Mouse (Mus musculus): Measurements from ENCODE around the gene G430095P16Rik. TPM values are rescaled to one million over a fixed set of nuclear protein-coding genes. Genes with fewer than 3 reads are reported as not detected.

G430095P16Rik gene
- polyA plus RNA-seq, 1 experiment from 2014 or later, result 2.6 TPM

DNA sequence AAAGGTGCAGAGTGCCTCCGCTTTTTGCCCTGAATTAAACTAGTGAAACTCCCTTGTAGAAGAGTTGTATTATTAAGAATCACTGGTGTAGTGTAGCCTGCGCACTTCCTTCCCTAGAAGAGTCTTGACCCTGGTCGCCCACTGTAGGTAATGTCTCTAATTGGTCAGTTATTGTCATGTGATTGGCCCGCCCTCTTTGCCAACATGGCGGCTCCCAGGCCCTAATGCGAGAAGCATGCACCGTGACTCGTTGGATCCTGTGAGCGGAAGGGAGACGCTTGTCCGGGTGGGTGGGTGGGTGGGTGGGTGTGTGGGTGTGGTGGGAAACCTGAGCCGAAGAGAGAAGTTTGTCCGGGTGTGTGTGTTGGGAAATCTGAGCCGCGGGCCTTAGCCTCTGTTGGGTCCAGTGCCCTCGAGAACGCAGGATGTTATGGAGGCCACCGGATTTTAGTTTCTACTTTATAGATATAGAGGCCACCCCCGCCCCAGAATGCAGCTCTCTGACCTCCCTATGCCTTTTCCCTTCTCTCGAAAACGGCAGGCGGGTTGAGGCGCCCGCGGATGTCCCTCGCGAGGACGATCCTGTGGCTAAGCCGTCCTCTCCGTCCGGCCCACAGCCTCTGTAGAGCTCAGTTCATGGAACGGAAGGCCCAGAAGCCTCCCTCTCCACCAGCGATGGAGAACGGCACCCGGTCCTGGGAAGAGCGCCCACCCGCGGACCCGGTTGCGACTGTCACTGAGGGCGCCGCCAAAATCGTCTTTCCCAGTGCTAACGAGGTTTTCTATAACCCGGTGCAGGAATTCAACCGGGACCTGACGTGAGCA lies 33.5 kb upstream of the G430095P16Rik start:
- Histone ChIP-seq H3K9me3 (ENCODE audit: control insufficient read depth, low read length) (no peaks in the 10 kb centered on the region), H3K4me3 (ENCODE audit: low read length) (peak overlapping the region; percentile 91), H3K4me2 (ENCODE audit: low read depth, low read length) (peak overlapping the region; percentile 90), H3K9ac (ENCODE audit: low read depth, low read length) (peak overlapping the region; percentile 82), H3K27ac (ENCODE audit: low read length) (peak overlapping the region; percentile 58), H3K27me3 (replicated peaks; ENCODE audit: control insufficient read depth, insufficient read depth, low read length) (no peaks in the 10 kb centered on the region), H3K4me1 (ENCODE audit: control insufficient read depth, insufficient read depth, low read length) (peaks cover 33% of the 10 kb centered on the region), H3K36me3 (ENCODE audit: control insufficient read depth, insufficient read depth, low read length) (no peaks in the 10 kb centered on the region; the same call in 1 of the 2 replicates)
- peak; percentile 82 for ATAC-seq
- under 1% methylated on average over 47 of the region's 47 CpGs for WGBS

DNA sequence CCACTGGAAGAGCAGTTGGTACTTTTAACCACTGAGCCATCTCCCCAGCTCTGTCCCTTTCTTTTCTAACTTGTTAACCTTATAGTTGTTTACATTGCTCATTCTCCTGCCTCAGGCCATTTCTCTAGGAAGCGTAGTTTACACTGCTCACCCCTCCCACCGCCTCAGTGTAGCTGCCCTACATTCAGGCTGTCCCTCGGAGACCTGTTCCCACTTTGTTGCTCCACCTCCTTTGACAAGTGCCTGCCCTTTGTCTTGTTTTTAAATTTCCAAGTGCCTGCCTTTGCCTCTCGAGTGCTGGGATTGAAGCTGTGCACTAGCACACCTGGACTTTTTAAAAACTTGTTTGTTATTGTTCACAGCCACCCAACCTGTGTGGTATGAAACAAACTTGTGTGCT lies 29.5 kb upstream of the G430095P16Rik start:
- 42% methylated on average over 4 of the region's 4 CpGs for WGBS
- H3K4me1 ChIP-seq (ENCODE audit: control insufficient read depth, insufficient read depth, low read length), result peaks cover 14% of the 10 kb centered on the region
- H3K27me3 ChIP-seq (replicated peaks; ENCODE audit: control insufficient read depth, insufficient read depth, low read length), result no peaks in the 10 kb centered on the region
- peaks cover 14% of the 10 kb centered on the region for H3K36me3 ChIP-seq (ENCODE audit: control insufficient read depth, insufficient read depth, low read length)
- H3K9ac ChIP-seq (ENCODE audit: low read depth, low read length), result no peak overlapping the region
- ATAC-seq, result no peak
- H3K4me3 ChIP-seq (ENCODE audit: low read length), result no peak overlapping the region
- no peaks in the 10 kb centered on the region for H3K9me3 ChIP-seq (ENCODE audit: control insufficient read depth, low read length)
- H3K4me2 ChIP-seq (ENCODE audit: low read depth, low read length), result no peak overlapping the region
- H3K27ac ChIP-seq (ENCODE audit: low read length), result no peak overlapping the region

DNA sequence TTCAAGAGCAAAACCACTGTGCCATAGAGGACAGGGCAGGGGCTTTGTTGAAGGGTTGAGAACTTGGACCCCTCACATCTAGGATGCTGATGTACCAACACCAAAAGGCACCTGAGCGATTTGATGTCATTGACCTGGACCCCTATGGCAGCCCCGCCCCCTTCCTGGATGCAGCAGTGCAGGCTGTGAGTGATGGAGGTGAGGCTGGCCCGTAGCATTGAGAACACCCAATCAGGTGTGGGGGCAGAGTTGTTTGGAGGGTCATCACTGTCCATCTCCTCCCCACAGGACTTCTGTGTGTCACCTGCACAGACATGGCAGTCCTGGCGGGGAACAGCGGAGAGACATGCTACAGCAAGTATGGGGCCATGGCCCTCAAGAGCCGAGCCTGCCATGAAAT lies 27.7 kb upstream of the G430095P16Rik start:
- Histone ChIP-seq H3K9me3 (ENCODE audit: control insufficient read depth, low read length) (no peaks in the 10 kb centered on the region), H3K9ac (ENCODE audit: low read depth, low read length) (no peak overlapping the region), H3K4me1 (ENCODE audit: control insufficient read depth, insufficient read depth, low read length) (peaks cover 4% of the 10 kb centered on the region; the same call in 1 of the 2 replicates), H3K4me2 (ENCODE audit: low read depth, low read length) (no peak overlapping the region), H3K4me3 (ENCODE audit: low read length) (no peak overlapping the region), H3K27me3 (replicated peaks; ENCODE audit: control insufficient read depth, insufficient read depth, low read length) (no peaks in the 10 kb centered on the region), H3K36me3 (ENCODE audit: control insufficient read depth, insufficient read depth, low read length) (peaks cover 15% of the 10 kb centered on the region), H3K27ac (ENCODE audit: low read length) (no peak overlapping the region)
- no peak for ATAC-seq
- WGBS, result 86% methylated on average over 6 of the region's 6 CpGs

GRCm38 (mm10) chr8:84697166-84698130 lies 25.4 kb upstream of the G430095P16Rik start:
- H3K9ac ChIP-seq (ENCODE audit: low read depth, low read length), result no peak overlapping the region
- H3K4me3 ChIP-seq (ENCODE audit: low read length), result no peak overlapping the region
- H3K36me3 ChIP-seq (ENCODE audit: control insufficient read depth, insufficient read depth, low read length), result peaks cover 15% of the 10 kb centered on the region
- H3K9me3 ChIP-seq (ENCODE audit: control insufficient read depth, low read length), result no peaks in the 10 kb centered on the region
- no peak overlapping the region for H3K4me2 ChIP-seq (ENCODE audit: low read depth, low read length)
- no peak for ATAC-seq
- WGBS, result 90% methylated on average over 14 of the region's 14 CpGs
- peaks cover 7% of the 10 kb centered on the region for H3K4me1 ChIP-seq (ENCODE audit: control insufficient read depth, insufficient read depth, low read length)
- peaks cover 5% of the 10 kb centered on the region for H3K27me3 ChIP-seq (replicated peaks; ENCODE audit: control insufficient read depth, insufficient read depth, low read length)
- H3K27ac ChIP-seq (ENCODE audit: low read length), result no peak overlapping the region

DNA sequence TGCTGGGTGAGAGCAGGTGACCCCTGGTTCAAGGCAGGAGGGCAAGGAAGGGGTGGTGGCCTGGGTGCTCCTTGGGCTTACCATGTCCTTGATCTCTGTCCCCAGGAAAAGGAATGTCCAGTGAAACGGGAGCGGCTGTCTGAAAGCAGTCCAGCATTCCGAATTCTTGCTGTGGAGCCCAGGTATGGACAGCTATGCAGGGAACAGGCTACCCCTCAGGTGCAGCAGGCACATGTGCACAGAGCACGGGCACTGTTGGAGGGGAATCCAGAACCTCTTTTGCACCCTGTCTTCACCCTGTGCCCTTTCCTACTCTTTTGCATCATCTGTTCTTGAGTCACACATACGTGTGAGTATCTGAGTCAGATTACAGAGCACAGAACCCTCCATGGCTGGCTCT lies 24.5 kb upstream of the G430095P16Rik start:
- Histone ChIP-seq H3K36me3 (ENCODE audit: control insufficient read depth, insufficient read depth, low read length) (peaks cover 15% of the 10 kb centered on the region), H3K9me3 (ENCODE audit: control insufficient read depth, low read length) (no peaks in the 10 kb centered on the region), H3K4me2 (ENCODE audit: low read depth, low read length) (no peak overlapping the region), H3K27me3 (replicated peaks; ENCODE audit: control insufficient read depth, insufficient read depth, low read length) (peaks cover 14% of the 10 kb centered on the region), H3K4me3 (ENCODE audit: low read length) (no peak overlapping the region), H3K9ac (ENCODE audit: low read depth, low read length) (no peak overlapping the region), H3K4me1 (ENCODE audit: control insufficient read depth, insufficient read depth, low read length) (peaks cover 7% of the 10 kb centered on the region), H3K27ac (ENCODE audit: low read length) (no peak overlapping the region)
- ATAC-seq, result no peak
- WGBS, result 93% methylated on average over 5 of the region's 5 CpGs

DNA sequence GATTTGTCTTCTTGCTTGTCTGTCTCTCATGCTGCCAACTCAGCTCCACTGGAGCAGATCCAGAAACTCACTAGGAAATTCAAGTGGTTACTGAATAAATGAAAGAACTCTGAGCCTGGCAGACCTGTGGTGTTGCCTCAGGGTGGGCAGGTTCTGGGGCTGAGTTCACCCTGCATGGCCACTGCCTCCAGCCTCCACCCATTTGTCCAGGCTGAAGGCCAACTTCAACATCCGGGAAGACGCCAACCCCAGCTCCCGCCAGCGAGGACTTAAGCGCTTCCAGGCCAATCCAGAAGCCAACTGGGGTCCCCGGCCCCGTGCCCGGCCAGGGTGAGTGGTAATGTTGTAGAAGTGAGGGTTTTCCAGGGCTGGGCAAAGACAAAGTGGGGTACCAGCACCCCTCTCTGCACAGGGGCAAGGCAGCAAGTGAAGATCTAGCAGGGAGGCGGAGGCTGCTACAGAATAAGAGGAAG lies 23.8 kb upstream of the G430095P16Rik start:
- H3K36me3 ChIP-seq (ENCODE audit: control insufficient read depth, insufficient read depth, low read length), result peaks cover 15% of the 10 kb centered on the region
- no peak overlapping the region; the same call in 1 of the 2 replicates for H3K27ac ChIP-seq (ENCODE audit: low read length)

DNA sequence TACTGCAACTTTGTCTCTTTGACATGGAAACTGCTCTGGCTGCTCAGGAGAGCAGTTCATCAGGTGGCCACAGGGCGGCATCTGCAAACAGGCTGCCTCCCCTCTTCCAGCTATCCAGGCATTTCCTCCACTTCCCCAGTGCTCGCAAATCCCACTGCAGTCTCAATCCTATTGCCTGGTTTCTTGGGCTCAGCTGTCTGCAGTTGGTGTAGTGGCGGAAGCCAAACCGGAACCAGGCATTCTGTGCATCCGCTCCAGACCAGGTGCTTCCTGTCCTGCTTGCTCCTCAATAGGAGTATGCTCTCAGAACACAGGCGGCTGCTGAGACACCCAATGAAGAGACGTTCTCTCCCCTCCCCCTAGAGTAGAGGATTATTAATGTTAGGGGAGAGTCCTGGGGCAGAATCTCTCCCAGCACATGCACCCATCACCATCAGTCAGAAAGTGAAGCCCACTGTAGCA lies 22.9 kb upstream of the G430095P16Rik start:
- Histone ChIP-seq H3K36me3 (ENCODE audit: control insufficient read depth, insufficient read depth, low read length) (peaks cover 15% of the 10 kb centered on the region), H3K4me1 (ENCODE audit: control insufficient read depth, insufficient read depth, low read length) (peaks cover 13% of the 10 kb centered on the region), H3K9ac (ENCODE audit: low read depth, low read length) (no peak overlapping the region), H3K4me3 (ENCODE audit: low read length) (no peak overlapping the region), H3K9me3 (ENCODE audit: control insufficient read depth, low read length) (no peaks in the 10 kb centered on the region), H3K27me3 (replicated peaks; ENCODE audit: control insufficient read depth, insufficient read depth, low read length) (peaks cover 28% of the 10 kb centered on the region), H3K27ac (ENCODE audit: low read length) (no peak overlapping the region), H3K4me2 (ENCODE audit: low read depth, low read length) (no peak overlapping the region)
- ATAC-seq, result peak; percentile 20; the same call in 1 of the 2 replicates
- 60% methylated on average over 7 of the region's 7 CpGs for WGBS

More for the DNA sequence above, 23.8 kb upstream of the G430095P16Rik start:
- Histone ChIP-seq H3K4me3 (ENCODE audit: low read length) (no peak overlapping the region), H3K9ac (ENCODE audit: low read depth, low read length) (no peak overlapping the region), H3K4me2 (ENCODE audit: low read depth, low read length) (no peak overlapping the region), H3K27me3 (replicated peaks; ENCODE audit: control insufficient read depth, insufficient read depth, low read length) (peaks cover 20% of the 10 kb centered on the region), H3K9me3 (ENCODE audit: control insufficient read depth, low read length) (no peaks in the 10 kb centered on the region), H3K4me1 (ENCODE audit: control insufficient read depth, insufficient read depth, low read length) (peaks cover 8% of the 10 kb centered on the region)
- WGBS, result 82% methylated on average over 9 of the region's 9 CpGs
- ATAC-seq, result no peak

- Histone ChIP-seq H3K9me3 (ENCODE audit: control insufficient read depth, low read length) (no peaks in the 10 kb centered on the region), H3K9ac (ENCODE audit: low read depth, low read length) (no peak overlapping the region), H3K27me3 (replicated peaks; ENCODE audit: control insufficient read depth, insufficient read depth, low read length) (peaks cover 35% of the 10 kb centered on the region), H3K36me3 (ENCODE audit: control insufficient read depth, insufficient read depth, low read length) (peaks cover 15% of the 10 kb centered on the region), H3K4me1 (ENCODE audit: control insufficient read depth, insufficient read depth, low read length) (peaks cover 19% of the 10 kb centered on the region), H3K27ac (ENCODE audit: low read length) (peak overlapping the region; percentile 37; the same call in 1 of the 2 replicates), H3K4me3 (ENCODE audit: low read length) (no peak overlapping the region), H3K4me2 (ENCODE audit: low read depth, low read length) (no peak overlapping the region)
- 78% methylated on average over 5 of the region's 5 CpGs for WGBS
- no peak for ATAC-seq
Observed at GRCm38 (mm10) chr8:84700526-84700925, 22.3 kb upstream of the G430095P16Rik start.

All from intestine, embryonic 16.5 days (tissue).